ENCODE assay signal across 26 mouse cellular contexts in the genomic region with DNA sequence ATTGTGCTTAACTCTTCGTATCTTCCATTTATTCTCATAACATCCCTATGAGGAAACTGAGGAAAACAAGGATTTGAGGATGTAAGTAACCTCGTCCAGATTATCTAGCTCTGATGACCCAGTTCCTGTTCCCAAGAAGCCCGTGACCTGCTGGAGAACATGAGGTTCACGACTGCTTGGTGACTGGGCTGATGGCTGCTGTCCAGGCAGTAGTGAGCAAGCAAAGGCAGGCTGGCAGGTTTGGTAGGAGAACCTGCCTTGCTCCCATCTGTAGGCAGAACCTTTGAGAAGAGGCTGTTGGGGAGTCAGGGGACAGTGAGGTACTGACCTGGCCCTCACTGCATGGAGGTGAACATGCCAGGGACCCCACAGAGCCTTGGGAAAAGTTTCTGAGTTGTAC.
"Had no signal": no experiment of that assay in that cellular context is flagged by ENCODE, and none has a peak within 500 bp of the region (broad histone marks: within the 10 kb centered on the region; RNA-seq: fewer than 3 reads in every experiment).

No protein-coding gene starts in this region.

- H3K4me2 ChIP-seq: kidney, embryonic 15.5 days; limb, embryonic 12.5 days; limb, embryonic 15.5 days; liver, embryonic 11.5 days; lung, embryonic 15.5 days; midbrain, embryonic 11.5 days; midbrain, embryonic 15.5 days; neural tube, embryonic 12.5 days; neural tube, embryonic 15.5 days; stomach, embryonic 15.5 days had no signal

- H3K27me3 ChIP-seq: kidney, embryonic 15.5 days; limb, embryonic 12.5 days; limb, embryonic 15.5 days; lung, embryonic 15.5 days; midbrain, embryonic 15.5 days; neural tube, embryonic 12.5 days; neural tube, embryonic 15.5 days; stomach, embryonic 15.5 days had no signal

- H3K27ac ChIP-seq: kidney, embryonic 15.5 days; limb, embryonic 12.5 days; limb, embryonic 15.5 days; liver, embryonic 14.5 days; lung, embryonic 15.5 days; midbrain, embryonic 15.5 days; neural tube, embryonic 12.5 days; neural tube, embryonic 15.5 days; stomach, embryonic 15.5 days had no signal

- ATAC-seq: liver, postnatal 0 days; midbrain, embryonic 15.5 days had no signal

- H3K4me3 ChIP-seq: kidney, embryonic 15.5 days; limb, embryonic 12.5 days; limb, embryonic 15.5 days; lung, embryonic 15.5 days; megakaryocyte, embryonic 14.5 days; midbrain, embryonic 15.5 days; neural tube, embryonic 12.5 days; neural tube, embryonic 15.5 days; stomach, embryonic 15.5 days had no signal

- H3K9me3 ChIP-seq: kidney, embryonic 15.5 days; limb, embryonic 12.5 days; limb, embryonic 15.5 days; lung, embryonic 15.5 days; megakaryocyte, embryonic 14.5 days; midbrain, embryonic 15.5 days; neural tube, embryonic 12.5 days; neural tube, embryonic 15.5 days; stomach, embryonic 15.5 days had no signal

- DNase-seq: kidney, adult 11 months; kidney, adult 8-10 months; kidney, postnatal 10 days; kidney, postnatal 36 days; layer of hippocampus, adult 9-11 months; left cerebral cortex, postnatal 4 days; liver, postnatal 0 days; lung, postnatal 10 days; lung, postnatal 36 days; right cerebral cortex, adult 18-20 months; right cerebral cortex, postnatal 14 days; spleen, adult 18-20 months; thymus, adult 18-20 months; thymus, postnatal 36 days had no signal

- H3K36me3 ChIP-seq: kidney, embryonic 15.5 days; limb, embryonic 12.5 days; limb, embryonic 15.5 days; lung, embryonic 15.5 days; midbrain, embryonic 15.5 days; neural tube, embryonic 12.5 days; neural tube, embryonic 15.5 days; stomach, embryonic 15.5 days had no signal

- H3K9ac ChIP-seq: kidney, embryonic 15.5 days; limb, embryonic 12.5 days; limb, embryonic 15.5 days; liver, embryonic 14.5 days; liver, postnatal 0 days; lung, embryonic 15.5 days; midbrain, embryonic 15.5 days; neural tube, embryonic 12.5 days; neural tube, embryonic 15.5 days; stomach, embryonic 15.5 days had no signal
